Mouse (Mus musculus) skeletal muscle tissue, adult 2 months (tissue): Measurements from ENCODE around the gene Zfp536.

ENCODE experiments used
- DNase-seq: peaks from one replicate; pipeline ENCODE4 v3.0.0-alpha.2; 2012; ENCODE audit warnings: low read depth, low spot score

Zfp536 gene

DNA sequence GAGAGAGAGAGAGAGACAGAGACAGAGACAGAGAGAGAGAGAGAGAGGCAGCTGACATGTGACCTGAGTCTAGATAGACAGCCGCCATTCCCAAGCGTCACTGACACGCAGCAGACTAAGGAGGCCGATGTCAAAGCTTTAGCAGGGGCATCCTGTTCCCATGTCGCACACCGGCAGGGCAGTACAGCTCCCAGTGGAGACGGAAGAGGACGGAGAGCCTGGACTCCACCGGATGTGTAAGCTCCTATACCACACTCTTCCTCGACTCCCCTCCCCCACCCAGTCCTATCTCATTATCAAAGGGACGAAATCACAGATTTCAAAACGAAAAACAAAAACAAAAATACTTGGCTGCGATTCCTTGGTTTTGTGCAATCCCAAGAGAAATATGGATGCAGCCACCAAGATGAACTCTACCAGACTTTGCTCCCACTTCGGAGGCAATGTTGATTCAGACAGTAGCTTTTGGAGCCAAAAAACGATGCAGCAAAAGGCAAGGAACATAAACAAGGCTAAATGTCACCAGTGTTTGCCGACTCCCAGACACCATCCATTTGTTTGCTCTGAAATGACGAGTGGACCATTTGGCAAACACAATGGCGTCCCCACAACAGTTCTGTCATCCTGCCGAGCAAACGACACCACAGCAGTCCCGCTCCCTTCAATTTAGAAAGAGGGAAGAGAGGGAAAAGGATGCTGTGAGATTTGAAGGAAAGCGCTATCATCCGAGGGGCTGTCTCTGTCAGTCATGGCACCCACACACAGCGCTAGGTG, 299.9 kb downstream of the Zfp536 start:
- DNase-seq, result no peak

DNA sequence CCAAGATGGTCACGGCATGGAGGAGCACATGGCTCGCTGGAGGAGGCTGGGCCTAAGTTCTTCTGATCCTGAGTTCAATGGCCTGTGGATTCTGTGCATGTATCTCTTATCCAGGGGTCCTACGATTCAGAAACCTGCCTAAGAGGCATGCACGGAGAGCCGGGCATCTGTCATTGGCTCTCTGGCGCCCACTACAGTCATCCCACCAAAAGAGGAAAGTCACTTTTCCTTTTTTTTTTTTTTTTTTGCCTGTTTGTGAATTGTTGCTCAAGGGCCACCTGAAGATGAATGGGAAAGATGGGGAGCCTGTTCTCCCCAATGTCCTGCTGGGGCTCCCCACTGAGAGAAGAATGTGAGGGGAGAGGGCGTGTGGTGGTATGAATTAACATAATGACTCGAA, 301.7 kb downstream of the Zfp536 start:
- no peak for DNase-seq

DNA sequence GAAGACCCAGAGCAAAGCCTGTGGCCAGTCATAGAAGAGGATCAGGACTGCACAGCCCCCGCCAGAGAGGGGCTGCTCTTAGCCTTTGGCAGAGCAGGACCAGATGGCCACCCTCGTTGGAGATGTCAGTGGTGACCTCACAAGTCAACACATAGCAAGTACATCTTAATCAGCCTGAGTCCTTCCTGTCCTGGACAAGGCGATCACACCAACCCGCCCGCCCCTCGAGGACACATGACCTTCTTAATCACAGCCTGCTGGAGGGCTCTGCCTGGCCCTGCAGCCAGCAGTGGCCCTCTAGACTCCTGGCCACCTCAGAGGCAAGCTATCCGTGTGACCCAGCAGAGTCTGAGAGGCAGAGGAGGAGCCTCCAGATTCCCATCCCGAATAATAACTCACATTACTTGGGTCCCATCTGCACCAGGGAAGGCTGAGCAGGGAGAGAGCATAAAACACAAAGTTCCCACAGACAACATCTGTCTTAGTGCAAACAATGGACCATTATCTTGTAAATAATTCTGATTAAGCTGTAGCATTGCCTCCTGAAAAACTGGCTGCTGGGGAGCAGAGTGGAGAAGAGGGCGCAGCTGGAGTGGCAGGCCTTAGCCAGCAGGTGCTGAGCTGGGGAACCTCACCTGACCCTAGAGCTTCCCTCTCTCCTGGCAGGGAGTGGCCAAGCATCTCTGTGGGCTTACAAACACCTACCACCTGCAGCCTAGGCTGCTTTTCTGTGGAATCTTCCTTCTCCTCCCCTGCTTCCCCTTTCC, 306.8 kb downstream of the Zfp536 start:
- DNase-seq, result no peak

GRCm38 (mm10) chr7:37464186-37464721, 309.2 kb downstream of the Zfp536 start:
- no peak for DNase-seq

- DNase-seq, result no peak
Measured at GRCm38 (mm10) chr7:37447523-37447922, 325.9 kb downstream of the Zfp536 start.

DNA sequence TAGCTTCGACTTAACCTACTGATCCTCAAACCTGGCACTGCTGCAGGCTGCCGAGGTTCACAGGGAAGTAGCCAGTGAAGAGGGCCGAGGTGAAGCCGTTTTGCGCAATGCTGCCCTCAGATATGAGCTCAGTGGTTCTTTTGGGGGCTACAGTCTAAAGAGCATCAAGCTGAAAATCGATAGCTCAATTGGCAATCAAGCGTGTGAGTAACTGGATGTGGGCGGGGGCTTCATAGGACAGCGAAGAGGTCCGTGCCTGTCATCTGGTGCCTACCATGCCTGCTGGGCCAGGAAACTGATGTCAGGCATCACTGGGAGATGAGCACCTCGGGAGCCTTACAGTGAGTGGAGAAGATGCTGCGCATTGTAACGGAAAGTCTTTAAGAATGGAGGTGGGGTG, 333.5 kb downstream of the Zfp536 start:
- no peak for DNase-seq

DNA sequence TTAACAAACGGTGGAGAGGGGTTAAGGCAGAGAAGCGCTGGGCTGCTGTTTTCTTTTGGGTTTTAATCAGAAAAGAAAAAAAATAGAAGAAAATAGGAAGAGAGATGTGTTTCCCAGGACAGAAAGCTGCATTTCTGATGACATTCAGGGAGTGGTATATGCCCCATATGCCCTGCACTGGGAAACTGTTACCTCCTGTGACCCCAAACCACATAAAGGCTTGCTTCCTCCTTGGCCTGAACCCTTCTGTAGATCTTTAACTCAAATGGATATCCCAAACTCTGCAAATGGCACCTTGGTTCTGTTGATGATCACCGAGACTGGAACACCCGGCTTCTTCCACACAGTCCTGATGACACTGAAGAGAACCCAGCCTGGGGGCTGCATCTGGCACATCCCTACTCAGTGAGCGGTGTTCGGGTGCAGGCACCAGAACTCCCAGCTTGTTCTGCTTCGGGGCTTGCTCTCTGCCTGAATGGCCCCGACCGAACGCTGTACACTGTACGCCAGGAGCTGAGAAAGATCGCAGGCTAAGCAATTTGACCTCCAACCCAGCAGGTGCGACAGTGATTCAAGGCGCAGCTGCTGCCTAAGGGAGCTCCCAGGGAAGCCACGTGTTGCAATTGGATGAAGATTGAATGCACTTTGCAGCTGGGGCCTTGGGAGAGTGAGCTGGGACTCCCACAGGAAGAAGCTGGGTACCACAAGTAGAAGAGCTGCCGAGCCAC, 334.2 kb downstream of the Zfp536 start:
- DNase-seq, result peak; percentile 9

- no peak for DNase-seq
Measured at GRCm38 (mm10) chr7:37437887-37438286, 335.6 kb downstream of the Zfp536 start.

GRCm38 (mm10) chr7:37433156-37433555, 340.3 kb downstream of the Zfp536 start:
- DNase-seq, result no peak

DNA sequence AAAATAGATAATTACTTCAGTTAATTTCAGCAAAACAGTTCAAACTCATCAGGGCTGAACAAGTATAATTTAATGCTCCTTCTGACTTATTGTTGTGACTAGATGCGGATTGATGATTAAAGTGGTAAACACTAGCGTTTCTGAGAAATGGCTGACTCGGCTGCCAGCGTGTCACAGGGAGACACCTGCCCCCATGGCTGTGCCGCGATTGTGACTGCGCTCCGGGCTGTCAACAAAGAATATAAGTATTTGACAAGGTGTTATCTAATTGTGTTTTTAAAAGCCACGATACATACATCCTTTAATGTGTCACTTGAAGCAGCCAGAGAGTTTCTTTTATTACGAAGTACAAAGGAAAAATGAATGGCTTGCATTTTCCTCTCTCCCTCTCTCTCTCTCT, 342.0 kb downstream of the Zfp536 start:
- no peak for DNase-seq

- no peak for DNase-seq
Measured at GRCm38 (mm10) chr7:37426061-37426460, 347.4 kb downstream of the Zfp536 start.

DNA sequence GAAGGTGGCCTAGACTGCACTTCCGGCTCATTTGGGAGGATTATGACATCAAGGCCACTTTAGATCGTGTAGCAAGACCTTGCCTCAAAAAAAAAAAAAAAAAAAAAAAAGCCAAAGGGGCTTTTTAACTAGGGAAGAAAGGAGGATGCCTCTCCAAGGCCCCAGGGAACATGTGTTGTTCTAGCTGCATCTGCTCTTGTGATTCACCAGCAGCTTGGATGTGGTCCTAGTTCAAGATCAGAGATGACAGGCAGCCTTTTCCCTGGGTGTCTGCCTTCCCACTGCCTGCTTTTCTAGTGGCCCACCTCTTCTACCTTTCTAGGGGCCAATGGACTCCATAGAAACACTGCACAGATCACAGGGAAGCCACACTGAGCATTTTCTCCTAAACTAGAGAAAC, 350.5 kb downstream of the Zfp536 start:
- no peak for DNase-seq
